Mouse (Mus musculus) neural tube, embryonic 11.5 days (tissue): Measurements from ENCODE around the gene Plekha4. TPM values are rescaled to one million over a fixed set of nuclear protein-coding genes. Genes with fewer than 3 reads are reported as not detected.

ENCODE experiments used
- ATAC-seq: fragments of 200-750 bp; cut with Nextera tagmentation; 2 replicates; pipeline ENCODE4 v1.8.0; 2017; ENCODE audit warnings: moderate number of reproducible peaks, mild to moderate bottlenecking, moderate TSS enrichment, moderate library complexity; ENCODE audit not compliant: insufficient read depth, low FRiP score, low TSS enrichment
- DNase-seq: peaks from one replicate; pipeline ENCODE4 v3.0.0-alpha.2; 2015; ENCODE audit warnings: low spot score
- H3K27ac ChIP-seq: fragments of 300-500 bp; sonication (generic); 2 replicates; pipeline ENCODE4 v1.5.1; 2014; ENCODE audit warnings: low read depth, mild to moderate bottlenecking, low read length
- H3K27me3 ChIP-seq: fragments of 300-500 bp; sonication (generic); 2 replicates; pipeline ENCODE4 v1.6.1; 2014; ENCODE audit warnings: mild to moderate bottlenecking, low read length, mixed read lengths; ENCODE audit not compliant: control insufficient read depth, insufficient read depth
- H3K36me3 ChIP-seq: fragments of 300-500 bp; sonication (generic); 2 replicates; pipeline ENCODE4 v1.6.1; 2014; ENCODE audit warnings: mild to moderate bottlenecking, low read length, moderate library complexity, mixed read lengths; ENCODE audit not compliant: control insufficient read depth, insufficient read depth
- H3K4me1 ChIP-seq: fragments of 300-500 bp; sonication (generic); 2 replicates; pipeline ENCODE4 v1.6.1; 2014; ENCODE audit warnings: low read length, mixed read lengths; ENCODE audit not compliant: control insufficient read depth, insufficient read depth
- H3K4me2 ChIP-seq: fragments of 300-500 bp; sonication (generic); 2 replicates; pipeline ENCODE4 v1.6.1; 2014; ENCODE audit warnings: low read depth, mild to moderate bottlenecking, moderate library complexity
- H3K4me3 ChIP-seq: fragments of 300-500 bp; sonication (generic); 2 replicates; pipeline ENCODE4 v1.5.1; 2014; ENCODE audit warnings: low read depth, low read length
- H3K9ac ChIP-seq: fragments of 300-500 bp; sonication (generic); 2 replicates; pipeline ENCODE4 v1.6.1; 2014; ENCODE audit warnings: mild to moderate bottlenecking, low read length
- H3K9me3 ChIP-seq: fragments of 300-500 bp; sonication (generic); 2 replicates; pipeline ENCODE4 v1.6.1; 2016; ENCODE audit warnings: low read length; ENCODE audit not compliant: control insufficient read depth
- WGBS: fragments of 180-500 bp; shearing (Covaris S2); extraction: QIAGEN DNeasy Blood & Tissue Kit; methylation state at CpG from one replicate; pipeline ENCODE4 v1.1.7; 2014; 5-methylcytosine and 5-hydroxymethylcytosine counted together
- polyA plus RNA-seq: library from polyadenylated mRNA; unstranded; fragments of >200 nt; fragmentation: Nextera tagmentation; extraction: Ambion mirVana; gene quantifications from 2 replicates; pipeline ENCODE4 v1.2.1, GENCODE M21; 2014

Plekha4 gene
- polyA plus RNA-seq, 1 experiment from 2014 or later, result 2.3 TPM

- no peak overlapping the region for H3K4me2 ChIP-seq
- no peaks in the 10 kb centered on the region for H3K4me1 ChIP-seq
- no peak overlapping the region for H3K9ac ChIP-seq
- no peak overlapping the region for H3K27ac ChIP-seq
- H3K4me3 ChIP-seq, result no peak overlapping the region
- DNase-seq (no peak), ATAC-seq (no peak)
- 94% methylated on average over 23 of the region's 23 CpGs for WGBS
- no peaks in the 10 kb centered on the region for H3K27me3 ChIP-seq
- H3K36me3 ChIP-seq, result no peaks in the 10 kb centered on the region
- H3K9me3 ChIP-seq, result no peaks in the 10 kb centered on the region
Measured at GRCm38 (mm10) chr7:45587631-45588592, 61.8 kb downstream of the Plekha4 start.

- peak overlapping the region; percentile 29; the same call in 1 of the 2 replicates for H3K9ac ChIP-seq
- no peak overlapping the region for H3K27ac ChIP-seq
- no peaks in the 10 kb centered on the region for H3K4me1 ChIP-seq
- no peaks in the 10 kb centered on the region for H3K9me3 ChIP-seq
- H3K27me3 ChIP-seq, result no peaks in the 10 kb centered on the region
- H3K36me3 ChIP-seq, result no peaks in the 10 kb centered on the region
- ATAC-seq (peak; percentile 96), DNase-seq (peak; percentile 92)
- H3K4me3 ChIP-seq, result peak overlapping the region; percentile 25
- H3K4me2 ChIP-seq, result peak overlapping the region; percentile 43
- 3% methylated on average over 19 of the region's 19 CpGs for WGBS
Measured at GRCm38 (mm10) chr7:45589173-45589572, 63.0 kb downstream of the Plekha4 start.

- no peak overlapping the region for H3K4me3 ChIP-seq
- no peaks in the 10 kb centered on the region for H3K36me3 ChIP-seq
- H3K27me3 ChIP-seq, result no peaks in the 10 kb centered on the region
- DNase-seq (no peak), ATAC-seq (no peak)
- no peak overlapping the region for H3K4me2 ChIP-seq
- no peak overlapping the region for H3K27ac ChIP-seq
- H3K9ac ChIP-seq, result no peak overlapping the region
- H3K4me1 ChIP-seq, result no peaks in the 10 kb centered on the region
- no peaks in the 10 kb centered on the region for H3K9me3 ChIP-seq
- 92% methylated on average over 5 of the region's 5 CpGs for WGBS
Measured at GRCm38 (mm10) chr7:45589898-45590297, 63.8 kb downstream of the Plekha4 start.

GRCm38 (mm10) chr7:45590874-45591273 is 64.7 kb downstream of the Plekha4 start:
- Histone ChIP-seq H3K4me3 (no peak overlapping the region), H3K9ac (no peak overlapping the region), H3K27ac (no peak overlapping the region), H3K36me3 (no peaks in the 10 kb centered on the region), H3K27me3 (no peaks in the 10 kb centered on the region), H3K4me2 (no peak overlapping the region), H3K4me1 (no peaks in the 10 kb centered on the region), H3K9me3 (no peaks in the 10 kb centered on the region)
- no peak for ATAC-seq
- no peak for DNase-seq
- WGBS, result 70% methylated on average over 3 of the region's 3 CpGs

GRCm38 (mm10) chr7:45591880-45592279 is 65.8 kb downstream of the Plekha4 start:
- Histone ChIP-seq H3K9me3 (no peaks in the 10 kb centered on the region), H3K9ac (no peak overlapping the region), H3K4me2 (no peak overlapping the region), H3K27ac (no peak overlapping the region), H3K4me3 (no peak overlapping the region), H3K4me1 (no peaks in the 10 kb centered on the region), H3K27me3 (no peaks in the 10 kb centered on the region), H3K36me3 (no peaks in the 10 kb centered on the region)
- ATAC-seq, result no peak
- WGBS, result 80% methylated on average over 7 of the region's 7 CpGs
- DNase-seq, result no peak

GRCm38 (mm10) chr7:45593118-45593815 is 67.1 kb downstream of the Plekha4 start:
- H3K9me3 ChIP-seq, result no peaks in the 10 kb centered on the region
- ATAC-seq, result no peak
- H3K4me2 ChIP-seq, result no peak overlapping the region
- H3K4me1 ChIP-seq, result no peaks in the 10 kb centered on the region
- DNase-seq, result peak; percentile 71
- H3K27me3 ChIP-seq, result no peaks in the 10 kb centered on the region
- H3K4me3 ChIP-seq, result no peak overlapping the region
- no peak overlapping the region for H3K27ac ChIP-seq
- WGBS, result 27% methylated on average over 10 of the region's 10 CpGs
- H3K36me3 ChIP-seq, result no peaks in the 10 kb centered on the region
- no peak overlapping the region for H3K9ac ChIP-seq

- Histone ChIP-seq H3K4me1 (no peaks in the 10 kb centered on the region), H3K4me3 (no peak overlapping the region), H3K4me2 (no peak overlapping the region), H3K27ac (no peak overlapping the region), H3K9ac (no peak overlapping the region), H3K9me3 (no peaks in the 10 kb centered on the region), H3K36me3 (no peaks in the 10 kb centered on the region), H3K27me3 (no peaks in the 10 kb centered on the region)
- ATAC-seq (no peak), DNase-seq (no peak)
- WGBS, result 94% methylated on average over 4 of the region's 4 CpGs
Measured at GRCm38 (mm10) chr7:45595176-45595575, 69.0 kb downstream of the Plekha4 start.

DNA sequence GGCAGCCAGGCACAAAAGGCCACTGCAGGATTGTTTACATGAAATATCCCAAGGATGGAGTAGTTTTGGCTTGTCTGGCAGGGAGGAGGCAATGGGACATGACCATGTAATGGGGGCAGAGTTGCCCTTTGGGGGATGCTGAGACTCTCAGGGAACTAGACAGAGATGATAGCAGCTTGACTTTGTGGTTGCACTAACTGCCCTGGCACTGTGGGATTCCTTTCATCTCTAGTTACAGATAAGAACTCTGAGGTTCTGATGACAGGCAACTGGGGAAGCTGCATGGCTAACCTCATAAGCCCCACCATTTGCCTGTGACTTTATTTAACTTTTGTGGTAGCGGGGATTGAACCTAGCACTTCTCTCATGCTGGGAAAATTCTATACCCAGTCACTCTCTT is 70.0 kb downstream of the Plekha4 start:
- ATAC-seq (no peak), DNase-seq (no peak)
- Histone ChIP-seq H3K27me3 (no peaks in the 10 kb centered on the region), H3K9me3 (no peaks in the 10 kb centered on the region), H3K36me3 (no peaks in the 10 kb centered on the region), H3K4me1 (no peaks in the 10 kb centered on the region), H3K4me2 (no peak overlapping the region), H3K9ac (no peak overlapping the region), H3K4me3 (no peak overlapping the region), H3K27ac (no peak overlapping the region)
- 88% methylated on average over 1 of the region's 1 CpGs for WGBS
